Mouse (Mus musculus) MEL (cell line): ENCODE data around the gene Fkbp4. TPM values are rescaled to one million over a fixed set of nuclear protein-coding genes. Genes with fewer than 3 reads are reported as not detected.

Source experiments
- DNase-seq: peaks from one replicate; pipeline ENCODE4 v3.0.0; 2011; ENCODE audit warnings: low read depth, low spot score
- H3K27ac ChIP-seq: 2 replicates; pipeline ENCODE4 v1.5.1; 2012; ENCODE audit warnings: low read depth, mild to moderate bottlenecking, control low read depth, low read length, moderate library complexity; ENCODE audit not compliant: control insufficient read depth
- H3K27me3 ChIP-seq, 2 experiments: fragments of 150-350 bp in 1 of 2; sonication (generic) in 1 of 2; 2 replicates each; pipeline ENCODE4 v1.6.1; 2012; ENCODE audit warnings: low read length in 2 of 2, mild to moderate bottlenecking in 2 of 2, improper control_type of control experiment in 1 of 2, moderate library complexity in 1 of 2; ENCODE audit not compliant: insufficient read depth in 2 of 2, control insufficient read depth in 1 of 2
- H3K36me3 ChIP-seq, 2 experiments: 2 replicates each; pipeline ENCODE4 v1.6.1; 2012 to 2014; ENCODE audit warnings: low read length in 2 of 2, improper control_type of control experiment in 1 of 2, inconsistent platforms in 1 of 2, mild to moderate bottlenecking in 1 of 2; ENCODE audit not compliant: insufficient read depth in 2 of 2, control insufficient read depth in 1 of 2
- H3K4me1 ChIP-seq, 2 experiments: fragments of 150-350 bp in 1 of 2; sonication (generic) in 1 of 2; 2 replicates each; pipeline ENCODE4 v1.6.1; 2012; ENCODE audit warnings: low read length in 2 of 2, improper control_type of control experiment in 1 of 2, mild to moderate bottlenecking in 1 of 2; ENCODE audit not compliant: insufficient read depth in 2 of 2, control insufficient read depth in 1 of 2
- H3K4me3 ChIP-seq, 2 experiments: fragments of 150-350 bp in 1 of 2; sonication (generic) in 1 of 2; 2 replicates each; pipeline ENCODE4 v1.5.1; 2012; ENCODE audit warnings: low read depth in 2 of 2, low read length in 2 of 2, mild to moderate bottlenecking in 2 of 2, moderate library complexity in 2 of 2, control low read depth in 1 of 2, improper control_type of control experiment in 1 of 2; ENCODE audit not compliant: control insufficient read depth in 1 of 2, insufficient read depth in 1 of 2
- H3K79me2 ChIP-seq: 2 replicates; pipeline ENCODE4 v1.6.1; 2012; ENCODE audit warnings: mild to moderate bottlenecking, low read length, moderate library complexity; ENCODE audit not compliant: control insufficient read depth, poor library complexity, insufficient read depth
- H3K9ac ChIP-seq: 2 replicates; pipeline ENCODE4 v1.6.1; 2012; ENCODE audit warnings: low read depth, mild to moderate bottlenecking, control low read depth, low read length, moderate library complexity; ENCODE audit not compliant: control insufficient read depth, poor library complexity, severe bottlenecking
- H3K9me3 ChIP-seq: fragments of 150-350 bp; sonication (generic); replicated peaks from 2 replicates; pipeline ENCODE4 v1.6.1; 2012; ENCODE audit warnings: mild to moderate bottlenecking, low read length, improper control_type of control experiment, moderate library complexity; ENCODE audit not compliant: insufficient read depth
- BHLHE40 ChIP-seq: IDR thresholded peaks from 2 replicates; pipeline ENCODE4 v1.6.1; 2012; ENCODE audit warnings: low read depth, mild to moderate bottlenecking, inconsistent platforms, low read length, improper control_type of control experiment, borderline replicate concordance
- CHD2 ChIP-seq: IDR thresholded peaks from 2 replicates; pipeline ENCODE4 v1.6.1; 2011; ENCODE audit warnings: low read length, improper control_type of control experiment
- CTCF ChIP-seq, 3 experiments: IDR thresholded peaks in 2 of 3; conservative IDR thresholded peaks in 1 of 3; 2 replicates each; pipeline ENCODE4 v1.5.1; 2011 to 2012; ENCODE audit warnings: low read length in 3 of 3, low read depth in 2 of 3, mild to moderate bottlenecking in 2 of 3, improper control_type of control experiment in 1 of 3, inconsistent platforms in 1 of 3, mixed read lengths in 1 of 3, moderate library complexity in 1 of 3; ENCODE audit not compliant: control insufficient read depth in 1 of 3, insufficient read depth in 1 of 3, poor library complexity in 1 of 3, severe bottlenecking in 1 of 3
- E2F4 ChIP-seq: IDR thresholded peaks from 2 replicates; pipeline ENCODE4 v1.6.1; 2011; ENCODE audit warnings: low read depth, low read length, improper control_type of control experiment, borderline replicate concordance
- ELF1 ChIP-seq: IDR thresholded peaks from 2 replicates; pipeline ENCODE4 v1.6.1; 2014; ENCODE audit warnings: low read depth, mild to moderate bottlenecking, inconsistent platforms, low read length, improper control_type of control experiment, moderate library complexity
- EP300 ChIP-seq, 2 experiments: IDR thresholded peaks; 2 replicates each; pipeline ENCODE4 v1.6.1; 2011; ENCODE audit warnings: improper control_type of control experiment in 2 of 2, low read length in 2 of 2, low read depth in 1 of 2, mild to moderate bottlenecking in 1 of 2
- GABPA ChIP-seq: IDR thresholded peaks from 2 replicates; pipeline ENCODE4 v1.6.1; 2012; ENCODE audit warnings: low read depth, mild to moderate bottlenecking, inconsistent platforms, low read length, improper control_type of control experiment, moderate library complexity
- GATA1 ChIP-seq: IDR thresholded peaks from 2 replicates; pipeline ENCODE4 v1.6.1; 2011; ENCODE audit warnings: low read depth, low read length, improper control_type of control experiment
- HCFC1 ChIP-seq: IDR thresholded peaks from 2 replicates; pipeline ENCODE4 v1.6.1; 2012; ENCODE audit warnings: low read depth, mild to moderate bottlenecking, inconsistent platforms, low read length, improper control_type of control experiment, moderate library complexity
- KAT2A ChIP-seq: conservative IDR thresholded peaks from 2 replicates; pipeline ENCODE4 v1.6.1; 2012; ENCODE audit warnings: low read depth, low read length, improper control_type of control experiment, inconsistent platforms
- MAX ChIP-seq: IDR thresholded peaks from 2 replicates; pipeline ENCODE4 v1.6.1; 2011; ENCODE audit warnings: low read length, improper control_type of control experiment
- MAZ ChIP-seq: IDR thresholded peaks from 2 replicates; pipeline ENCODE4 v1.6.1; 2012; ENCODE audit warnings: low read depth, mild to moderate bottlenecking, inconsistent platforms, low read length, improper control_type of control experiment
- MEF2A ChIP-seq: IDR thresholded peaks from 2 replicates; pipeline ENCODE4 v1.6.1; 2014; ENCODE audit warnings: low read depth, mild to moderate bottlenecking, inconsistent platforms, low read length, improper control_type of control experiment; ENCODE audit not compliant: poor library complexity, insufficient replicate concordance, severe bottlenecking; ENCODE audit errors: extremely low read depth
- MXI1 ChIP-seq: IDR thresholded peaks from 2 replicates; pipeline ENCODE4 v1.6.1; 2011; ENCODE audit warnings: mild to moderate bottlenecking, low read depth, low read length, improper control_type of control experiment
- NELFE ChIP-seq: IDR thresholded peaks from 2 replicates; pipeline ENCODE4 v1.6.1; 2011; ENCODE audit warnings: low read depth, low read length, improper control_type of control experiment
- NRF1 ChIP-seq: IDR thresholded peaks from 2 replicates; pipeline ENCODE4 v1.6.1; 2014; ENCODE audit warnings: low read depth, mild to moderate bottlenecking, inconsistent platforms, low read length, improper control_type of control experiment, moderate library complexity; ENCODE audit not compliant: poor library complexity, insufficient read depth, severe bottlenecking
- POLR2AphosphoS2 ChIP-seq: IDR thresholded peaks from 2 replicates; pipeline ENCODE4 v1.6.1; 2011; ENCODE audit warnings: low read length, improper control_type of control experiment
- POLR2AphosphoS5 ChIP-seq: IDR thresholded peaks from 2 replicates; pipeline ENCODE4 v1.6.1; 2012; ENCODE audit warnings: low read depth, borderline replicate concordance, mild to moderate bottlenecking, inconsistent platforms, low read length, moderate library complexity, mixed read lengths
- RCOR1 ChIP-seq: IDR thresholded peaks from 2 replicates; pipeline ENCODE4 v1.6.1; 2012; ENCODE audit warnings: low read depth, mild to moderate bottlenecking, inconsistent platforms, low read length, improper control_type of control experiment
- SIN3A ChIP-seq: IDR thresholded peaks from 2 replicates; pipeline ENCODE4 v1.6.1; 2012; ENCODE audit warnings: low read length, improper control_type of control experiment, inconsistent platforms
- TAL1 ChIP-seq: IDR thresholded peaks from 2 replicates; pipeline ENCODE4 v1.6.1; 2012; ENCODE audit warnings: mild to moderate bottlenecking, inconsistent platforms, low read length, moderate library complexity, mixed read lengths
- TCF12 ChIP-seq: IDR thresholded peaks from 2 replicates; pipeline ENCODE4 v1.6.1; 2014; ENCODE audit warnings: low read depth, mild to moderate bottlenecking, inconsistent platforms, low read length, improper control_type of control experiment, moderate library complexity
- UBTF ChIP-seq: IDR thresholded peaks from 2 replicates; pipeline ENCODE4 v1.6.1; 2012; ENCODE audit warnings: low read depth, mild to moderate bottlenecking, inconsistent platforms, low read length, improper control_type of control experiment, moderate library complexity, borderline replicate concordance; ENCODE audit not compliant: insufficient read depth
- USF2 ChIP-seq, 2 experiments: IDR thresholded peaks; 2 replicates each; pipeline ENCODE4 v1.6.1; 2011 to 2012; ENCODE audit warnings: improper control_type of control experiment in 2 of 2, low read length in 2 of 2, borderline replicate concordance in 1 of 2, inconsistent platforms in 1 of 2, low read depth in 1 of 2, mild to moderate bottlenecking in 1 of 2; ENCODE audit not compliant: insufficient read depth in 1 of 2
- ZMIZ1 ChIP-seq: IDR thresholded peaks from 2 replicates; pipeline ENCODE4 v1.6.1; 2012; ENCODE audit warnings: low read depth, mild to moderate bottlenecking, inconsistent platforms, low read length, improper control_type of control experiment, moderate library complexity
- ZNF384 ChIP-seq: IDR thresholded peaks from 2 replicates; pipeline ENCODE4 v1.6.1; 2012; ENCODE audit warnings: low read depth, mild to moderate bottlenecking, inconsistent platforms, low read length, improper control_type of control experiment
- polyA plus RNA-seq, 2 experiments: library from polyadenylated mRNA; stranded (reverse) in 1 of 2; unstranded in 1 of 2; fragments of >175 nt in 1 of 2; fragments of >200 nt in 1 of 2; gene quantifications; 2 replicates each; pipeline versions ENCODE4 v1.2.1 to v1.2.4; 2012; ENCODE audit warnings: low replicate concordance in 2 of 2, low read depth in 1 of 2; ENCODE audit not compliant: insufficient read length in 2 of 2, insufficient read depth in 1 of 2, missing spikeins in 1 of 2
- total RNA-seq: library from RNA; depleted of rRNA; stranded (reverse); fragments of 300-350 nt; gene quantifications from 2 replicates; pipeline ENCODE4 v1.2.3, GENCODE M21; 2012

The Fkbp4 gene
- total and polyA plus RNA-seq, 3 experiments: 333 to 934 (median 426) TPM

- Histone ChIP-seq H3K9me3 (no peaks in the 10 kb centered on the region), H3K4me3 (no peak overlapping the region), H3K27me3 (no peaks in the 10 kb centered on the region; a peak in 1 of 4 replicates), H3K9ac (no peak overlapping the region), H3K4me1 (no peaks in the 10 kb centered on the region)
- DNase-seq: no peak
- TF ChIP-seq E2F4: no peak
- TF ChIP-seq CTCF (IDR thresholded peaks at IDR 0.05 in 2 of 3, conservative IDR thresholded peaks at IDR 0.05 in 1 of 3; ENCODE audit: control insufficient read depth in 1 of 3, insufficient read depth in 1 of 3, low read depth in 2 of 3, low read length in 3 of 3, poor library complexity in 1 of 3, severe bottlenecking in 1 of 3): no peak
- no peak for TF ChIP-seq SIN3A
- no peak for TF ChIP-seq TAL1
- TF ChIP-seq EP300 (IDR thresholded peaks at IDR 0.05; ENCODE audit: low read depth in 1 of 2, low read length in 2 of 2): no peak
- no peak for TF ChIP-seq NELFE
- TF ChIP-seq ELF1: no peak
- TF ChIP-seq POLR2AphosphoS5: no peak
- no peak for TF ChIP-seq MAZ
- no peak for TF ChIP-seq GATA1
- TF ChIP-seq UBTF: no peak
- no peak for TF ChIP-seq ZMIZ1
- TF ChIP-seq MAX: no peak
- no peak for TF ChIP-seq RCOR1
- TF ChIP-seq CHD2: no peak
- TF ChIP-seq TCF12: no peak
- TF ChIP-seq BHLHE40: no peak
- TF ChIP-seq POLR2AphosphoS2: no peak
- TF ChIP-seq, all 39 proteins: peak for 0
- no peak overlapping the region for H3K27ac ChIP-seq
- no peaks in the 10 kb centered on the region for H3K36me3 ChIP-seq
- H3K79me2 ChIP-seq: no peaks in the 10 kb centered on the region
Measured at GRCm38 (mm10) chr6:128457186-128457585, 18.7 kb upstream of the Fkbp4 start.

GRCm38 (mm10) chr6:128455835-128456605 is 17.5 kb upstream of the Fkbp4 start:
- no peak for TF ChIP-seq MXI1
- TF ChIP-seq USF2 (IDR thresholded peaks at IDR 0.05; ENCODE audit: borderline replicate concordance in 1 of 2, insufficient read depth in 1 of 2, low read depth in 1 of 2, low read length in 2 of 2): no peak
- no peak for TF ChIP-seq NRF1
- no peak for TF ChIP-seq HCFC1
- no peak for TF ChIP-seq CTCF (IDR thresholded peaks at IDR 0.05 in 2 of 3, conservative IDR thresholded peaks at IDR 0.05 in 1 of 3; ENCODE audit: control insufficient read depth in 1 of 3, insufficient read depth in 1 of 3, low read depth in 2 of 3, low read length in 3 of 3, poor library complexity in 1 of 3, severe bottlenecking in 1 of 3)
- TF ChIP-seq KAT2A: no peak
- TF ChIP-seq ELF1: no peak
- TF ChIP-seq TAL1: no peak
- TF ChIP-seq ZNF384: no peak
- TF ChIP-seq MEF2A: no peak
- no peak for TF ChIP-seq POLR2AphosphoS2
- TF ChIP-seq GABPA: no peak
- H3K4me1 ChIP-seq: no peaks in the 10 kb centered on the region
- no peak for DNase-seq
- no peak overlapping the region for H3K4me3 ChIP-seq
- H3K36me3 ChIP-seq: no peaks in the 10 kb centered on the region
- no peaks in the 10 kb centered on the region for H3K9me3 ChIP-seq
- H3K27me3 ChIP-seq: no peaks in the 10 kb centered on the region; a peak in 1 of 4 replicates
- H3K27ac ChIP-seq: no peak overlapping the region
- H3K9ac ChIP-seq: no peak overlapping the region
- no peaks in the 10 kb centered on the region for H3K79me2 ChIP-seq
